Mouse (Mus musculus) embryo, embryonic 11 days (tissue): ENCODE measurements around the gene Ramp3.
A peak's percentile ranks its signal among the peaks of the same experiment; 100 is the strongest.

Source experiments
- DNase-seq: peaks from one replicate; pipeline ENCODE4 v3.0.0-alpha.2; 2015

Gene Ramp3

GRCm38 (mm10) chr11:6674701-6675100 is 16.4 kb downstream of the Ramp3 start:
- DNase-seq, result no peak

GRCm38 (mm10) chr11:6675402-6675801 is 17.1 kb downstream of the Ramp3 start:
- DNase-seq, result no peak

- DNase-seq, result no peak
Measured at GRCm38 (mm10) chr11:6676641-6677040, 18.3 kb downstream of the Ramp3 start.

GRCm38 (mm10) chr11:6677530-6677929 is 19.2 kb downstream of the Ramp3 start:
- peak; percentile 56 for DNase-seq

GRCm38 (mm10) chr11:6679694-6680396 is 21.5 kb downstream of the Ramp3 start:
- DNase-seq, result peak; percentile 24

GRCm38 (mm10) chr11:6680397-6680818 is 22.1 kb downstream of the Ramp3 start:
- peak; percentile 87 for DNase-seq

GRCm38 (mm10) chr11:6684741-6685140 is 26.4 kb downstream of the Ramp3 start:
- DNase-seq, result no peak

GRCm38 (mm10) chr11:6688888-6689287 is 30.6 kb downstream of the Ramp3 start:
- DNase-seq, result no peak

GRCm38 (mm10) chr11:6692341-6692740 is 34.0 kb downstream of the Ramp3 start:
- DNase-seq, result no peak

GRCm38 (mm10) chr11:6694114-6694513 is 35.8 kb downstream of the Ramp3 start:
- no peak for DNase-seq

GRCm38 (mm10) chr11:6695176-6695575 is 36.9 kb downstream of the Ramp3 start:
- no peak for DNase-seq

- DNase-seq, result no peak
Measured at GRCm38 (mm10) chr11:6696551-6696950, 38.2 kb downstream of the Ramp3 start.

GRCm38 (mm10) chr11:6697751-6698150 is 39.4 kb downstream of the Ramp3 start:
- DNase-seq, result no peak

GRCm38 (mm10) chr11:6698281-6698680 is 40.0 kb downstream of the Ramp3 start:
- DNase-seq, result no peak

GRCm38 (mm10) chr11:6702258-6702657 is 43.9 kb downstream of the Ramp3 start:
- DNase-seq, result no peak

- DNase-seq, result no peak
Measured at GRCm38 (mm10) chr11:6704851-6705250, 46.5 kb downstream of the Ramp3 start.

GRCm38 (mm10) chr11:6705516-6705915 is 47.2 kb downstream of the Ramp3 start:
- DNase-seq, result no peak

- no peak for DNase-seq
Measured at GRCm38 (mm10) chr11:6706796-6707195, 48.5 kb downstream of the Ramp3 start.

- DNase-seq, result no peak
Measured at GRCm38 (mm10) chr11:6708437-6708836, 50.1 kb downstream of the Ramp3 start.

GRCm38 (mm10) chr11:6710409-6710808 is 52.1 kb downstream of the Ramp3 start:
- no peak for DNase-seq

- no peak for DNase-seq
Measured at GRCm38 (mm10) chr11:6720746-6721145, 62.4 kb downstream of the Ramp3 start.

GRCm38 (mm10) chr11:6726921-6727320 is 68.6 kb downstream of the Ramp3 start:
- no peak for DNase-seq
